Mouse (Mus musculus) layer of hippocampus, adult 2 months (tissue): ENCODE measurements around the gene Asic2. TPM values are rescaled to one million over a fixed set of nuclear protein-coding genes. Genes with fewer than 3 reads are reported as not detected.
A peak's percentile ranks its signal among the peaks of the same experiment; 100 is the strongest.

ENCODE experiments used
- DNase-seq, 2 experiments: peaks; one replicate each; pipeline ENCODE4 v3.0.0; 2022; ENCODE audit warnings: low spot score in 2 of 2
- H3K27ac ChIP-seq: fragments of 200-600 bp; 2 replicates; pipeline ENCODE4 v1.8.1; 2022
- H3K4me3 ChIP-seq: fragments of 200-600 bp; 2 replicates; pipeline ENCODE4 v1.8.1; 2022; ENCODE audit warnings: mild to moderate bottlenecking
- CTCF ChIP-seq: fragments of 200-600 bp; conservative IDR thresholded peaks from 2 replicates; pipeline ENCODE4 v1.8.1; 2022; ENCODE audit warnings: antibody characterized with exemption, mild to moderate bottlenecking, moderate library complexity
- total RNA-seq, 2 experiments: library from RNA; stranded (reverse); gene quantifications; 2 replicates each; pipeline ENCODE4 v1.2.3; 2021

Asic2 gene
- total RNA-seq, 2 experiments from 2014 or later, result 58.5 to 65.6 TPM

GRCm38 (mm10) chr11:80886365-80886764 is 1081.9 kb downstream of the Asic2 start:
- H3K4me3 ChIP-seq, result no peak overlapping the region
- peak overlapping the region; percentile 7; the same call in 1 of the 2 replicates for H3K27ac ChIP-seq
- DNase-seq, result no peak
- TF ChIP-seq CTCF, result no peak

DNA sequence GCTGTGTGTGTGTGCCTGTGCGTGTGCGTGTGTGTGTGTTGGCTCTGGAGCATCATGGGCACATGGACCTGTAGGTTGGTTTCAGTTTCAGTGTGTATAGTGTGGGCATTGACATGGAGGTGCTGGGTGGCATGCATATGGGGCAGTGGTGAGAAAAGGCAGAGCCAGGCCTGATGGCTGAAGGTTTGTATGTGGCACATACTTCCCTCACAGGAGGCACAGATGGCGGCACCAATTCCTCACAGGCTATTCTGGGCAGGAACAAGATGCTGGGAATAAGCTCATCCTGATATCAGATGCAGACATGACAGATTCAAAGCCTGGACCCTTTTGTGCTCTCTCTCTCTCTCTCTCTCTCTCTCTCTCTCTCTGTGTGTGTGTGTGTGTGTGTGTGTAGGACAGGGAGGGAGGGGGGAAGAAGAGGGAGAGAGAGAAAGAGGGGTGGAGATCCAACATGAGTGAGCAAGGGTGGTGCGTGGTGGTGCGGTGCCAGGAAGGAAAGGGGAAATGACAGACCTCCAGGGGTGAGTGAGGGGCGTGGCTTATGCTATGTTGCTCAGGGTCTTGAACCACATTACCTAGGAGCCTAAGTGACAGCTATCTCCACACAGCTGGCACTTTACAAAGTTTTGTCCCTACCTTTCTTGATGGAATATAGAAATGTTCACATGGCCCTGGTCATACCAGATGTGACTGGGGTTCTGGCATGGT is 1083.6 kb downstream of the Asic2 start:
- Histone ChIP-seq H3K27ac (peak overlapping the region; percentile 51; the same call in 1 of the 2 replicates), H3K4me3 (no peak overlapping the region)
- TF ChIP-seq CTCF, result no peak
- DNase-seq, result peak; percentile 39 to 42

GRCm38 (mm10) chr11:80882229-80882810 is 1085.9 kb downstream of the Asic2 start:
- no peak for DNase-seq
- no peak overlapping the region for H3K4me3 ChIP-seq
- no peak for TF ChIP-seq CTCF
- H3K27ac ChIP-seq, result no peak overlapping the region

DNA sequence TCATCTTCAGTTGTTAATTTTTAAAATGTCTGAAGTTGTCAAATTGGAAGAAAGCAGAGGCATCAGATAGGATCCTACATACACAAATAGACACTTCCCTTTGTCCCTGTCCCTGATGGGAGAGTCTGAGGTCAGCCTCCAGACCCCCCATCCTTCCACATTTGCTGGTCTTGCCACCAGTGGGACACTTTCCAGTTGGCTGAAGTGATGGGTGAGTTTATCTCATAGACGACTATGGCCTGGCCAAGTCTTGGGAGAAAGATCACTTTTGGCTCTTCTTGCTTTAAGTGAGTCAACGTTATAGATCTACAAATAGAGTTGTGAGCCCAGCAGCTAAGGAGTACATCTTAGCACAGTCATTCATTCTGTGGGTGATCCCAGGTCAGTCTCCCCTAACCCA is 1090.2 kb downstream of the Asic2 start:
- no peak for DNase-seq
- no peak for TF ChIP-seq CTCF
- H3K4me3 ChIP-seq, result no peak overlapping the region
- H3K27ac ChIP-seq, result peak overlapping the region; percentile 87; the same call in 1 of the 2 replicates

DNA sequence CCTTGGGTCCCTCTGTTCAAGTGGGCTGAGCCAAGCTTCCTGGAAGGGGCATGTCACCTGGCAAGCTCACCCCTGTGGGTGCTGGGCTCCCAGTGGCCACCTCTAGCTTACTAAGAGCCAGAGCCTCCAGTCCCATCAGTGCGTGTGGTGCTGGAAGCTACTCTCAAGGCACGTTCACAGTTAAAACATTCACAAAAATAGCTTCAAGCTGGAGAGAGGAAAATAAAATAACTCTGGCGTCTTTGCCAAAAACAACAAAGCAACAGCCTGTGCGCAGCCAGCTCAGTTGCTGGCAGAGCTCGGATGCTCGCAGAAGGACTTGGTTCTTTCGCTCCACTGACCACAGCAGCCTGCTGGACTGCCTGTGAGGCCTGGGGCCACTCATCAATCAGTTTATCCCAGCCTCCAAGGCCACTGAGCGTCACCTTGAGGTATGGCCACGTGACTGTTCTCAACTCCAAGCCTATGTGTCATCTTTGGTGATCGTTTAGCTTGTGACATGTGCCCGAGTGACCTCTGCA is 1091.1 kb downstream of the Asic2 start:
- Histone ChIP-seq H3K4me3 (no peak overlapping the region; the same call in 1 of the 2 replicates), H3K27ac (peak overlapping the region; percentile 87)
- TF ChIP-seq CTCF, result no peak
- DNase-seq, result peak; percentile 40 to 71

- H3K4me3 ChIP-seq, result no peak overlapping the region
- TF ChIP-seq CTCF, result peak; percentile 84
- DNase-seq, result peak in 1 of 2 experiments; percentile 49
- H3K27ac ChIP-seq, result no peak overlapping the region
These were observed 1095.5 kb downstream of the Asic2 start for GRCm38 (mm10) chr11:80872509-80873474.

GRCm38 (mm10) chr11:80868039-80868438 is 1100.2 kb downstream of the Asic2 start:
- no peak for TF ChIP-seq CTCF
- Histone ChIP-seq H3K4me3 (no peak overlapping the region), H3K27ac (no peak overlapping the region)
- DNase-seq, result no peak

DNA sequence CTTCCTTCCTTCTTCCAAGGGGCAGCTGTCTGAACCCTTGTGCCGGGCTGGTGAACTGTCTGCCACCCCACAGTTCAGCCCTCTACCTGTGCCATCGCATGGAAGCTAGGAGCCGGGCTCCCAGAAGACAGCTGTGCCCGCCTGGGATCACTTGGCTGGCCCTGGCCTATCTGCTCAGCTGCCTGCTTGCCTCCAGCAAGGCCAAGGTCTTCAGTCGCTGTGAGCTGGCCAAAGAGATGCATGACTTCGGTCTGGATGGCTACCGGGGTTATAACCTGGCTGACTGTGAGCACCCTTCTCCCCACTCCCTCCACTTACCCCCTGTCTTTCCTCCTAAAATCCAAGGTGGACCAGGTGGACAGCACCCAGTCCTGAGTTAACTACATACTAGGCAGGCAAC is 1105.3 kb downstream of the Asic2 start:
- no peak for TF ChIP-seq CTCF
- no peak for DNase-seq

DNA sequence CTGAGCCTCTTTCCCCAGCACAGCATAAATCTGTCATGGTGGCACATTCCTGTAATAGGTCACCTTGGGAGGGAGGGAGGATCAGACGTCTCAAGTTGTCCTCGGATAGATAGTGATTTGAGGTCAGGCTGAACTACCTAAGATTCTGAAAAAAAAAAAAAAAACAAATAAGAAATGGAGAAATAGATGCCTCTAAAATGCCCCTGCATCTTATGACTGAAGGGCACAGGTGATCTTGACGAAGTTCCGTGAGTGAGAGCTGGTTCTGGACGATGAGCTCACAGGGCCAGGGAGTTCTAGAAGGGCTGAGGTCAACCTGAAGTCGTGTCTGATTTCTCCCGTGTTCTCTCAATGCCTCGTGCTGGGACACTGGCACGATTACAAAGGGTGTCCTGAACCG is 1110.2 kb downstream of the Asic2 start, which contains the start of gene Spaca3:
Gene Spaca3 (plus strand): TSS at position 301 of the 400 bp plus-strand sequence.
- Histone ChIP-seq H3K27ac (no peak within 1 kb of the TSS), H3K4me3 (no peak within 1 kb of the TSS)
- no peak for TF ChIP-seq CTCF
- no peak for DNase-seq

More for the DNA sequence above, 1105.3 kb downstream of the Asic2 start:
- H3K27ac ChIP-seq, result no peak overlapping the region
- no peak overlapping the region for H3K4me3 ChIP-seq

GRCm38 (mm10) chr11:80856827-80857226 is 1111.4 kb downstream of the Asic2 start:
- Histone ChIP-seq H3K27ac (no peak overlapping the region), H3K4me3 (no peak overlapping the region)
- no peak for TF ChIP-seq CTCF
- no peak for DNase-seq

GRCm38 (mm10) chr11:80854908-80855307 is 1113.3 kb downstream of the Asic2 start:
- DNase-seq, result no peak
- no peak overlapping the region for H3K4me3 ChIP-seq
- TF ChIP-seq CTCF, result no peak
- H3K27ac ChIP-seq, result no peak overlapping the region

DNA sequence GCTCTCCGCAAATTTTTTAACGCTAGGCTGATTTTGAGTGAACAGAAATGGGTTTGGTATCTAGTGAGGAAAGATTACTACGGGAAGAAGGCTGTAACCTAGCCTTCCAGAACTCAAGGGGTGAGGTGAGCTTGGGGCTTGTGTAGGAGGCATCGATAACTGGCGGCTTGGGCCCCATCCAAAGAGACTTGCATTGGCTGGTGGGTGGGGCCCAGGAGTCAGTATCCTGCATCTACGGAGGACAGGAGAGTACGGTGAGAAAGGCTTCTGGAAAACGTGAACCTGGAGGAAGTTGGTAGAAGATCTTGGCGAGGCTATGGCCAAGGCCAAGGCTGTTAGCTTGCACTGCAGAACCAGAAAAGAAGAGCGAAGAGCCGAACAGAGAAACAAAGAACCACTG is 1113.8 kb downstream of the Asic2 start:
- TF ChIP-seq CTCF, result no peak
- DNase-seq, result no peak
- H3K27ac ChIP-seq, result no peak overlapping the region
- H3K4me3 ChIP-seq, result no peak overlapping the region

DNA sequence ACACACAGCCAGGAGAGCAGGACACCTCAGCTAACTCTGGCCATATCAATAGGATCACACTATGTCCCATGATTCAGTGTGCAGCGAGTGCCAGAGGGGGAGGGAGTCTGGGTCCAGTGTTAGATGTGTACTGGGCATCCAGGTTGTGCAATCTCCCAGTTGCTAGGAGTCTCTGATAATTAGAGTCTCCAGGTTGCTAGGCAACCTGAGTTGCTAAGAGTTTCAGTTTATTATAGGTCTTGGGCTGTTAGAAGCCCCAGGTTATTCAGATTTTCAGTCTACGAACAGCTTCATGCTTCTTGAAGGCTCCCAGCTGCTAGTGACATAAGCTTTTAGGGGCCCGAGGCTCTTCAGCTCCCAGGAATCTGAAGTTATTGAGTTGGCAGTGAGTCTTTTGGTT is 1115.2 kb downstream of the Asic2 start:
- TF ChIP-seq CTCF, result no peak
- H3K27ac ChIP-seq, result peak overlapping the region; percentile 58; the same call in 1 of the 2 replicates
- peak in 1 of 2 experiments; percentile 19 for DNase-seq

More for the DNA sequence above, 1115.2 kb downstream of the Asic2 start:
- no peak overlapping the region for H3K4me3 ChIP-seq
